Mouse (Mus musculus) ES-E14 (cell line): ENCODE measurements around the gene Ube3b. TPM values are rescaled to one million over a fixed set of nuclear protein-coding genes. Genes with fewer than 3 reads are reported as not detected.

ENCODE experiments used
- DNase-seq: peaks from one replicate; pipeline ENCODE4 v3.0.0-alpha.2; 2013; ENCODE audit warnings: low read depth, low spot score
- H3K27ac ChIP-seq: 2 replicates; pipeline ENCODE4 v1.5.1; 2012; ENCODE audit warnings: low read depth, mild to moderate bottlenecking, low read length, moderate library complexity, mixed read lengths; ENCODE audit not compliant: poor library complexity, insufficient read depth, severe bottlenecking
- H3K36me3 ChIP-seq: 2 replicates; pipeline ENCODE4 v1.6.1; 2012; ENCODE audit warnings: mild to moderate bottlenecking, low read length, moderate library complexity, mixed read lengths; ENCODE audit not compliant: control insufficient read depth, poor library complexity, insufficient read depth, severe bottlenecking
- H3K4me1 ChIP-seq, 2 experiments: fragments of 150-350 bp in 1 of 2; sonication (generic) in 1 of 2; 2 replicates each; pipeline ENCODE4 v1.6.1; 2012; ENCODE audit warnings: low read length in 2 of 2, mild to moderate bottlenecking in 1 of 2, mixed read lengths in 1 of 2; ENCODE audit not compliant: control insufficient read depth in 2 of 2, insufficient read depth in 2 of 2, poor library complexity in 1 of 2
- H3K4me3 ChIP-seq, 2 experiments: fragments of 150-350 bp in 1 of 2; sonication (generic) in 1 of 2; 2 replicates each; pipeline ENCODE4 v1.5.1; 2012; ENCODE audit warnings: low read length in 2 of 2, low read depth in 1 of 2, mild to moderate bottlenecking in 1 of 2, mixed read lengths in 1 of 2; ENCODE audit not compliant: insufficient read depth in 1 of 2, poor library complexity in 1 of 2, severe bottlenecking in 1 of 2
- H3K9ac ChIP-seq: 2 replicates; pipeline ENCODE4 v1.6.1; 2012; ENCODE audit warnings: low read depth, mild to moderate bottlenecking, low read length, mixed read lengths; ENCODE audit not compliant: poor library complexity, insufficient read depth, severe bottlenecking
- H3K9me3 ChIP-seq: fragments of 150-350 bp; sonication (generic); 2 replicates; pipeline ENCODE4 v1.6.1; 2012; ENCODE audit warnings: low read depth, mild to moderate bottlenecking, low read length; ENCODE audit not compliant: control insufficient read depth, insufficient read depth
- CHD2 ChIP-seq: IDR thresholded peaks from 2 replicates; pipeline ENCODE4 v1.6.1; 2014; ENCODE audit warnings: mild to moderate bottlenecking, low read depth, low read length, inconsistent platforms
- HCFC1 ChIP-seq: IDR thresholded peaks from 2 replicates; pipeline ENCODE4 v1.6.1; 2012; ENCODE audit warnings: low read length, inconsistent platforms, borderline replicate concordance; ENCODE audit not compliant: insufficient read depth
- MAFK ChIP-seq: IDR thresholded peaks from 2 replicates; pipeline ENCODE4 v1.6.1; 2014; ENCODE audit warnings: mild to moderate bottlenecking, low read depth, low read length, inconsistent platforms; ENCODE audit not compliant: insufficient read depth
- ZC3H11A ChIP-seq: IDR thresholded peaks from 2 replicates; pipeline ENCODE4 v1.6.1; 2012; ENCODE audit warnings: low read depth, mild to moderate bottlenecking, inconsistent platforms, low read length, borderline replicate concordance
- ZNF384 ChIP-seq: IDR thresholded peaks from 2 replicates; pipeline ENCODE4 v1.6.1; 2012; ENCODE audit warnings: low read depth, low read length, inconsistent platforms
- in situ Hi-C, 2 experiments: fragments of 600-800 bp; cut with MboI; formaldehyde crosslinking; loops; one replicate each; pipeline ENCODE4 v1.15.1; 2025; ENCODE audit warnings: low sequenced_read_pairs in 2 of 2, inconsistent platforms in 1 of 2; ENCODE audit not compliant: unreplicated experiment in 2 of 2
- total RNA-seq: library from RNA; depleted of rRNA; stranded (reverse); fragments of 300-350 nt; gene quantifications from 2 replicates; pipeline ENCODE4 v1.2.3, GENCODE M21; 2012

Ube3b gene
- total RNA-seq, 1 experiment, result 31.7 TPM

DNA sequence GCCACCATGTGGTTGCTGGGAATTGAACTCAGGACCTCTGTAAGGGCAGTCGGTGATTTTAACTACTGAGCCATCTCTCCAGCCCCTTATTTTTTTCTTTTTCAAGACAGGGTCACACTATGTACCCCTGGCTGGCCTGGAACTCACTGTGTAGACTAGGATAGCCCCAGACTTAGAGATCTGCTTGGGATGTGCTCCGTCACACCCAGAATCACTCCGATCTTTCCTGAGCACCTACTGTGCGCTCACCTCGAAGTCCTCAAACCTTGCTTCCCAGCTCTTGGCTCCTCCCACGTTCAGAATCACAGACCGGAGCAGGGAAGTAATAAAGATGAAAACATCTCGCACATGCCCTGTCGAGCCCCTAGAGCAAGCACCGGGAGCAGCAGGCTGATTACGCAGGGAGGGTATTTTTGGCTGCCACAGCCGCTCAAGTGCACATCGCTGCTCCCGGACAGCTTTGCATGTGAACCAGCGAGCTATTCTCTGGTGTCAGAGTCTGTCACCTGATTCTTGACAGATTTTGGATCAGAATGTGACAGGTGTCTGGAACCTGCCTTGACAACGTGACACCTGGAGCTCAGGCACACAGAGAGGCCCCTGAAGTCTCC is 76.7 kb downstream of the Ube3b start:
- H3K27ac ChIP-seq, result no peak overlapping the region
- TF ChIP-seq ZNF384, result no peak
- TF ChIP-seq HCFC1, result no peak
- TF ChIP-seq MAFK, result no peak
- TF ChIP-seq CHD2, result no peak
- no peak for TF ChIP-seq ZC3H11A
- in situ Hi-C loops, result no loop called here
- no peak for DNase-seq
- peaks cover 0 to 13% of the 10 kb centered on the region in 2 experiments; a peak in 2 of 4 replicates for H3K4me1 ChIP-seq
- no peaks in the 10 kb centered on the region; the same call in 1 of the 2 replicates for H3K36me3 ChIP-seq
- no peak overlapping the region for H3K4me3 ChIP-seq
- no peak overlapping the region for H3K9ac ChIP-seq
- H3K9me3 ChIP-seq, result no peaks in the 10 kb centered on the region

DNA sequence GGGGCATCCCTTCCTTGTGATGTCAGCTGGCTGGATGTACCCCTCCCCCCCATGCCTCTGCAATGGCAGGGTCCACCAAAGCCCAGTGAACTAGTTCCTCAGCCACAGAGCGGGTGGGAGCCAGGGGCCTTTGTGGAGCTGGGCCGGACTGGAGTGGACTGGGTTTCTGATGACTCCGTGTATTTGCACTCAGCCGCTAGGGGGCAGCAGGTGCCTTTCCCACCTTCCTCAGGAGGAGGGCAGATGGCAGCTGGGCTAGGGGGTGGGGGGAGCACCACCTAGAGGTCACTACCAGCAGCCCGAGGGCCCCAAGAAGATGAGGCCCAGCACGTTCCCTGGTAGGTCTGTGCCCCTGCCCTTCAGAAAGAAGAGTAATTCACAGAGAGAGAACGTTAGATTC is 80.8 kb downstream of the Ube3b start:
- peaks cover 0 to 29% of the 10 kb centered on the region in 2 experiments; a peak in 3 of 4 replicates for H3K4me1 ChIP-seq
- TF ChIP-seq CHD2 (no peak), MAFK (peak; percentile 83; the same call in 1 of the 2 replicates), HCFC1 (no peak), ZNF384 (no peak), ZC3H11A (peak; percentile 15; the same call in 1 of the 2 replicates)

DNA sequence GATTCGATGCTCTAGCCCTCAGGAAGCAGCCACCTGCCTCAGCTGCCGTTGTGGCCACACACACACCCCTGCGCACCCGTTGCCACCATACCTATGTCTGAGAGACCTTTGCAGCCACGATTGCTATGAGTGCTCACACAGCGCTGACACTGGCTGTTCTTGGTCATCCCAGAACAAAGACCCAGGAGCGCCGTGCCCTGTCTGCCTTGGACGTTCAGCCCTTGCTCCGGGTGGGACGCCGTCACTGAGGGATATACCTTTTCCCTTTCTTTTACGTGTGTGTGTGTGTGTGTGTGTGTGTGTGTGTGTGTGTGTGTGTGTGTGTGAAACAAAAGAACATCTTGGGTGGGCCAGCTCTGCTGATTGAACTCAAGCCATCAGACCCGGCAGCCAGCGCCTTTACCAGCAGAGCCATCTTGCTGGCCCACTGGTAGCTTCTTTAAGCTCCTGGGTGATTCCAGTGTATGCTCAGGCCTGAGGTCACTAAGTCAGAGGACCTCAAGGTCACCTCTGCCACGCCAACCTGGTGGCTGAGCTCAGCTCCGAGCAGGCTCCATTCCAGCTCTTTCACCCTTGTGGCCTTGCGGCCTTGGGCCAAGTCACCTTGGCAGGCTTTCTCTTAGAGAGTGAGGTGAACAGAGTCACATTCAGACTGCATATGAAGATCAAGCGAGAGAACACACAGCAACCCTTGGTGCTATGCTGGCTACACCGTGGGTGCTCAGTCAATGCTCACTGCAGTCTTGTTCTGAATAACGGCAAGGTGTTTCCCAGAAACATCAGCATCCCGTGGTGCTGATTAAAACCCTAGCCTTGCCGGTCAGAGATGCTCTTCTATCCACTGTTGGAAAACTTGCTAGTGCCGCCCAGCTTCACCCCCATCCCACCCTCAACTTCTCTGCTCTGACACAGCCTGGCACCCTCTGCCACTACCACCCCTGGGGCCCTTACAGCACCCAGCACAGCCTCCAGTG is 81.9 kb downstream of the Ube3b start:
- in situ Hi-C loops, result no loop called here
- H3K4me3 ChIP-seq, result no peak overlapping the region
- TF ChIP-seq ZNF384 (no peak), CHD2 (no peak), MAFK (no peak), ZC3H11A (no peak), HCFC1 (no peak)
- no peaks in the 10 kb centered on the region for H3K36me3 ChIP-seq
- no peak overlapping the region for H3K9ac ChIP-seq
- peaks cover 0 to 32% of the 10 kb centered on the region in 2 experiments; a peak in 3 of 4 replicates for H3K4me1 ChIP-seq
- no peak for DNase-seq
- H3K27ac ChIP-seq, result no peak overlapping the region
- H3K9me3 ChIP-seq, result no peaks in the 10 kb centered on the region

More for the DNA sequence above, 80.8 kb downstream of the Ube3b start:
- Histone ChIP-seq H3K9me3 (no peaks in the 10 kb centered on the region), H3K36me3 (no peaks in the 10 kb centered on the region), H3K27ac (no peak overlapping the region), H3K9ac (no peak overlapping the region), H3K4me3 (no peak overlapping the region)
- in situ Hi-C loops, result no loop called here
- peak; percentile 71 for DNase-seq

DNA sequence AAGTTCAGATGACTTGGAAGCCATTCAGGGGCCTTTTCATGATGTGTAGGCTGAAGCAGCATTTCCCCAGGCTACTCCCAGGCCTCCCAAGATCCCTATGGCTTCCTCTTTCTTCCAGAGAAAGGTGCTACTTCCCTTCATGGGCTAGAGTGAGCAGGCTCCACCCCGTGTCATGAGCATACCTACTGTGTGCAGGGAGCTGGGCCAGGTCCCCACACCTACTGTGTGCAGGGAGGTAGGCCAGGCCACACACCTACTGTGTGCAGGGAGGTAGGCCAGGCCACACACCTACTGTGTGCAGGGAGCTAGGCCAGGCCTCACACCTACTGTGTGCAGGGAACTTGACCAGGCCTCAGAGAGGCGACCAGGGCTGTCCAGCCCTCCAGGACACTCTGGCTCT is 84.2 kb downstream of the Ube3b start:
- in situ Hi-C loops, result no loop called here
- Histone ChIP-seq H3K36me3 (no peaks in the 10 kb centered on the region), H3K4me1 (peaks cover 0 to 32% of the 10 kb centered on the region in 2 experiments; a peak in 3 of 4 replicates), H3K4me3 (no peak overlapping the region), H3K27ac (no peak overlapping the region), H3K9me3 (no peaks in the 10 kb centered on the region), H3K9ac (no peak overlapping the region)
- no peak for DNase-seq
- TF ChIP-seq MAFK (no peak), CHD2 (no peak), ZC3H11A (no peak), HCFC1 (no peak), ZNF384 (no peak)
